Comparison of ENCODE assay signal across 8 mouse cellular contexts in genomic region chr3:153277389-153277999, GRCm38 (mm10).
A peak's percentile ranks its signal among the peaks of the same experiment; 100 is the strongest.
DNase-seq lines count a peak whose midpoint lies in the region; ATAC-seq lines count a peak whose summit lies in the region.

No protein-coding gene starts in this region.

- H3K9ac ChIP-seq in intestine, embryonic 14.5 days (ENCODE audit: low read length), result no peak overlapping the region
- no peak overlapping the region for H3K9ac ChIP-seq in intestine, embryonic 15.5 days

- peaks cover 5% of the 10 kb centered on the region; the same call in 1 of the 2 replicates for H3K9me3 ChIP-seq in intestine, embryonic 14.5 days (ENCODE audit: control insufficient read depth, low read length)
- no peaks in the 10 kb centered on the region for H3K9me3 ChIP-seq in intestine, embryonic 15.5 days

- peaks cover 16% of the 10 kb centered on the region for H3K4me1 ChIP-seq in intestine, embryonic 14.5 days (replicated peaks; ENCODE audit: control insufficient read depth, insufficient read depth, low read length)
- no peaks in the 10 kb centered on the region; the same call in 1 of the 2 replicates for H3K4me1 ChIP-seq in intestine, embryonic 15.5 days (replicated peaks)

- 59% methylated on average over 16 of the region's 16 CpGs for WGBS in intestine, embryonic 14.5 days
- 58% methylated on average over 16 of the region's 16 CpGs for WGBS in intestine, embryonic 15.5 days

- ATAC-seq in intestine, embryonic 14.5 days (replicated peaks; ENCODE audit: low FRiP score, low TSS enrichment, low read depth), result 0 out of 2 replicates have a peak, but pooled peaks have one; percentile 55
- no peak for ATAC-seq in intestine, embryonic 15.5 days

- no peak overlapping the region for H3K4me2 ChIP-seq in intestine, embryonic 14.5 days (ENCODE audit: low read length)
- H3K4me2 ChIP-seq in intestine, embryonic 15.5 days (replicated peaks), result no peak overlapping the region

- intact Hi-C loops in left cerebral cortex, postnatal 25 days (cut with DNase I), result no loop called here
- intact Hi-C loops in heart, postnatal 36 days (cut with DNase I), result no loop called here

- no peak for DNase-seq in intestine, embryonic 14.5 days (ENCODE audit: low spot score)
- peak; percentile 62 for DNase-seq in forelimb bud, embryonic 11.5 days (ENCODE audit: low read depth, low spot score)
- peak; percentile 60 to 76 for DNase-seq in left cerebral cortex, postnatal 25 days (ENCODE audit: low spot score in 2 of 2)
- peak; percentile 62 for DNase-seq in retina, embryonic 14.5 days (ENCODE audit: low spot score)
- no peak for DNase-seq in cerebellum, postnatal 14 days
- DNase-seq in cerebellum, adult 11-12 months, result no peak
- DNase-seq in heart, postnatal 36 days, result no peak

- H3K27ac ChIP-seq in intestine, embryonic 14.5 days (ENCODE audit: low read depth), result no peak overlapping the region
- H3K27ac ChIP-seq in intestine, embryonic 15.5 days, result no peak overlapping the region

- no peaks in the 10 kb centered on the region for H3K36me3 ChIP-seq in intestine, embryonic 14.5 days (ENCODE audit: control insufficient read depth, insufficient read depth, low read length)
- no peaks in the 10 kb centered on the region for H3K36me3 ChIP-seq in intestine, embryonic 15.5 days

- H3K27me3 ChIP-seq in intestine, embryonic 14.5 days (replicated peaks; ENCODE audit: control insufficient read depth, insufficient read depth, low read length), result no peaks in the 10 kb centered on the region
- no peaks in the 10 kb centered on the region for H3K27me3 ChIP-seq in intestine, embryonic 15.5 days (replicated peaks)

- no peak overlapping the region for H3K4me3 ChIP-seq in intestine, embryonic 14.5 days (ENCODE audit: low read depth, low read length)
- H3K4me3 ChIP-seq in intestine, embryonic 15.5 days (replicated peaks), result no peak overlapping the region

Comparison
In these comparisons a context has a peak if more than half of its experiments do, and no peak if none do; other contexts are left out.
1. DNase-seq: peak in forelimb bud, embryonic 11.5 days (single experiment), left cerebral cortex, postnatal 25 days (2 of 2) and retina, embryonic 14.5 days (single experiment); none in intestine, embryonic 14.5 days (single experiment), cerebellum, postnatal 14 days (0 of 2), cerebellum, adult 11-12 months (single experiment) and heart, postnatal 36 days (0 of 2).